In the genomic region with DNA sequence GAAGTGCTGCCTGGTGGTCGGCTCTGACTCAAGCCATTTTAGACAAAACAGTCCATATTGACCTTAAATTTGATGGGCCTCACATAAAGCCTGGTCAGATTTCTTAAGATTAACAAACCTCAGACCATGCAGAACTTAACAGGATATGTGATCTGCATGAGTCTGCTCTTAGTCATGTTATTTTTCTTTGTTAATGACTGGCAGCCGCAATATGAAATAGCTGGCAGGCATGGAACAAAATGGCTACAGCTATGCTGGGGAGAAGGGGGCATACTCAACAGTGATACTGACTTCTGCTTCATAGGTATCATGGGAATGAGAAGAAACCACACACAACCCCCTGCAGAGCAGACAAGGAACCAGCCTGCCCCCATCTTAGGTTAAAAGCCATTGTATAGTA, we compare ENCODE assay signal across 25 mouse cellular contexts.
"Had no signal": no experiment of that assay in that cellular context is flagged by ENCODE, and none has a peak within 500 bp of the region (broad histone marks: within the 10 kb centered on the region; RNA-seq: fewer than 3 reads in every experiment).

No protein-coding gene starts in this region.

- H3K36me3 ChIP-seq: heart, embryonic 13.5 days; heart, embryonic 15.5 days; hindbrain, embryonic 13.5 days; hindbrain, embryonic 15.5 days; kidney, embryonic 15.5 days; limb, embryonic 10.5 days; limb, embryonic 12.5 days; liver, embryonic 13.5 days; liver, embryonic 15.5 days had no signal

- H3K9ac ChIP-seq: heart, embryonic 13.5 days; heart, embryonic 15.5 days; hindbrain, embryonic 13.5 days; hindbrain, embryonic 15.5 days; kidney, embryonic 15.5 days; limb, embryonic 12.5 days; liver, embryonic 13.5 days; liver, embryonic 15.5 days; liver, postnatal 0 days had no signal

- H3K4me3 ChIP-seq: heart, embryonic 13.5 days; heart, embryonic 15.5 days; hindbrain, embryonic 13.5 days; hindbrain, embryonic 15.5 days; kidney, embryonic 15.5 days; layer of hippocampus, adult 2 months; left cerebral cortex, adult 2 months; limb, embryonic 10.5 days; limb, embryonic 12.5 days; liver, embryonic 13.5 days; liver, embryonic 15.5 days had no signal

- DNase-seq: gastrocnemius, postnatal 14 days; gastrocnemius, postnatal 36 days; heart, adult 18-20 months; heart, postnatal 14 days; heart, postnatal 36 days; kidney, adult 11 months; kidney, adult 2 months; kidney, adult 9 months; kidney, postnatal 14 days; liver; liver, embryonic 13.5 days; liver, postnatal 0 days had no signal

- H3K4me1 ChIP-seq: limb, embryonic 12.5 days; liver, embryonic 13.5 days; liver, embryonic 15.5 days had no signal

- H3K27ac ChIP-seq: heart, embryonic 13.5 days; heart, embryonic 15.5 days; hindbrain, embryonic 13.5 days; hindbrain, embryonic 15.5 days; hindbrain, postnatal 0 days; kidney, embryonic 15.5 days; kidney, postnatal 0 days; layer of hippocampus, adult 2 months; left cerebral cortex, adult 2 months; limb, embryonic 10.5 days; limb, embryonic 12.5 days; liver, embryonic 13.5 days; liver, embryonic 15.5 days had no signal

- H3K27me3 ChIP-seq: heart, embryonic 13.5 days; heart, embryonic 15.5 days; hindbrain, embryonic 13.5 days; hindbrain, embryonic 15.5 days; kidney, embryonic 15.5 days; limb, embryonic 12.5 days; liver, embryonic 13.5 days; liver, embryonic 15.5 days had no signal

- ATAC-seq: hindbrain, postnatal 0 days; intestine, embryonic 16.5 days; liver, postnatal 0 days had no signal
